In genomic region chr11:70201691-70202090, GRCm38 (mm10) we compare ENCODE assay signal across 8 mouse cellular contexts. TPM values are rescaled to one million over a fixed set of nuclear protein-coding genes. Genes with fewer than 3 reads are reported as not detected.
DNase-seq lines count a peak whose midpoint lies in the region; ATAC-seq and TF ChIP-seq lines count a peak whose summit lies in the region.

No protein-coding gene starts in this region.

- no peak overlapping the region for H3K27ac ChIP-seq in ES-Bruce4 (ENCODE audit: insufficient read depth, low read length)
- H3K27ac ChIP-seq in layer of hippocampus, adult 2 months, result no peak overlapping the region
- no peak overlapping the region for H3K27ac ChIP-seq in spleen, adult 2 months (ENCODE audit: insufficient read depth, low read length)

- peak; percentile 79 for TF ChIP-seq CTCF in ES-Bruce4 (IDR thresholded peaks at IDR 0.05; ENCODE audit: low read depth, low read length)
- TF ChIP-seq CTCF in layer of hippocampus, adult 2 months (conservative IDR thresholded peaks at IDR 0.05), result peak; percentile 96
- TF ChIP-seq CTCF in spleen, adult 2 months (IDR thresholded peaks at IDR 0.05; ENCODE audit: extremely low read depth, insufficient read depth, insufficient read length, insufficient replicate concordance), result peak; percentile 92

- H3K27me3 ChIP-seq in ES-Bruce4 (ENCODE audit: control insufficient read depth, insufficient read depth, low read length, poor library complexity, severe bottlenecking), result no peaks in the 10 kb centered on the region
- H3K27me3 ChIP-seq in spleen, adult 2 months (ENCODE audit: control insufficient read depth, insufficient read depth, low read length), result no peaks in the 10 kb centered on the region

- H3K4me3 ChIP-seq in ES-Bruce4 (ENCODE audit: low read depth, low read length), result no peak overlapping the region
- no peak overlapping the region for H3K4me3 ChIP-seq in layer of hippocampus, adult 2 months
- no peak overlapping the region for H3K4me3 ChIP-seq in spleen, adult 2 months (ENCODE audit: extremely low read depth, insufficient read depth, insufficient read length)

- 55% methylated on average over 5 of the region's 5 CpGs for WGBS in spleen, adult 2 months

- no peaks in the 10 kb centered on the region for H3K4me1 ChIP-seq in ES-Bruce4 (ENCODE audit: control insufficient read depth, insufficient read depth, low read length)
- no peaks in the 10 kb centered on the region for H3K4me1 ChIP-seq in spleen, adult 2 months (ENCODE audit: control insufficient read depth, insufficient read depth, insufficient read length)

- no peak for TF ChIP-seq POLR2A in ES-Bruce4 (IDR thresholded peaks at IDR 0.05; ENCODE audit: insufficient read depth, low read length)
- no peak for TF ChIP-seq POLR2A in spleen, adult 2 months (IDR thresholded peaks at IDR 0.05; ENCODE audit: low read depth, low read length)

- H3K36me3 ChIP-seq in ES-Bruce4 (ENCODE audit: control insufficient read depth, insufficient read depth, low read length, poor library complexity, severe bottlenecking), result no peaks in the 10 kb centered on the region
- no peaks in the 10 kb centered on the region for H3K36me3 ChIP-seq in spleen, adult 2 months (ENCODE audit: control insufficient read depth, insufficient read depth, low read length)

- no peak for ATAC-seq in activated CD4-positive, CD25-positive, alpha-beta regulatory T cell, adult 4 months

- peak; percentile 68 for DNase-seq in T-cell, adult 2 months (ENCODE audit: low spot score)
- DNase-seq in cerebellum, postnatal 14 days, result peak; percentile 93 to 96
- peak; percentile 67 to 85 for DNase-seq in gastrocnemius, postnatal 4 days (ENCODE audit: low spot score in 2 of 2)
- DNase-seq in layer of hippocampus, adult 2 months (ENCODE audit: low spot score in 2 of 2), result peak in 1 of 2 experiments; percentile 79
- peak; percentile 83 to 88 for DNase-seq in lung, postnatal 4 days
- peak; percentile 31 to 69 for DNase-seq in spleen, adult 2 months (ENCODE audit: low read depth in 1 of 2, low spot score in 2 of 2)

- H3K9me3 ChIP-seq in ES-Bruce4 (replicated peaks; ENCODE audit: control insufficient read depth, insufficient read depth, low read length, poor library complexity, severe bottlenecking), result no peaks in the 10 kb centered on the region

- TF ChIP-seq EP300 in ES-Bruce4 (IDR thresholded peaks at IDR 0.05; ENCODE audit: insufficient read depth, low read depth, low read length), result no peak

- H3K9ac ChIP-seq in ES-Bruce4 (ENCODE audit: low read depth, poor library complexity, severe bottlenecking), result no peak overlapping the region

RNA-seq across cellular contexts. Expression of gene Slc16a11, which starts 10.9 kb away (rescaled TPM):
- 2.0 and 3.5 TPM in 2 replicates for polyA plus RNA-seq in ES-Bruce4 (2011; ENCODE audit: insufficient read depth, insufficient read length, low read depth, missing spikeins)
- not detected for total RNA-seq in gastrocnemius, postnatal 4 days (2021)
- 10 to 100 TPM; 35.2 to 47.0 TPM for total RNA-seq in layer of hippocampus, adult 2 months (2021)
- polyA plus RNA-seq in spleen, adult 2 months (2012; rRNA removed), result 0.32 and 0.40 TPM in 2 replicates
- not detected for polyA plus RNA-seq in activated CD4-positive, CD25-positive, alpha-beta regulatory T cell, adult 4 months (2017; shearing (Covaris generic))

RNA-seq across cellular contexts. Expression of gene Slc16a13, which starts 19.2 kb away (rescaled TPM):
- polyA plus RNA-seq in ES-Bruce4 (2011; ENCODE audit: insufficient read depth, insufficient read length, low read depth, missing spikeins), result 8.9 and 11.2 TPM in 2 replicates
- total RNA-seq in gastrocnemius, postnatal 4 days (2021), result 1 to 10 TPM; 2.6 to 3.2 TPM
- 10 to 100 TPM in 1 of 2 experiments, 1 to 10 TPM in 1; 7.9 to 11.0 TPM for total RNA-seq in layer of hippocampus, adult 2 months (2021)
- polyA plus RNA-seq in spleen, adult 2 months (2012; rRNA removed), result 5.3 and 5.6 TPM in 2 replicates
- polyA plus RNA-seq in activated CD4-positive, CD25-positive, alpha-beta regulatory T cell, adult 4 months (2017; shearing (Covaris generic)), result 1 to 10 TPM; 2.6 to 4.1 TPM

RNA-seq across cellular contexts. Expression of gene Bcl6b, which starts 27.9 kb away (rescaled TPM):
- 4.1 TPM in 2 replicates for polyA plus RNA-seq in ES-Bruce4 (2011; ENCODE audit: insufficient read depth, insufficient read length, low read depth, missing spikeins)
- total RNA-seq in gastrocnemius, postnatal 4 days (2021), result 10 to 100 TPM; 20.2 to 22.2 TPM
- total RNA-seq in layer of hippocampus, adult 2 months (2021), result 1 to 10 TPM in 1 of 2 experiments, under 1 TPM in 1; 0.83 to 1.4 TPM
- 3.7 and 5.6 TPM in 2 replicates for polyA plus RNA-seq in spleen, adult 2 months (2012; rRNA removed)
- under 1 TPM; 0.23 to 0.36 TPM for polyA plus RNA-seq in activated CD4-positive, CD25-positive, alpha-beta regulatory T cell, adult 4 months (2017; shearing (Covaris generic))

RNA-seq across cellular contexts. Expression of gene 0610010K14Rik, which starts 36.0 kb away (rescaled TPM):
- 108 and 126 TPM in 2 replicates for polyA plus RNA-seq in ES-Bruce4 (2011; ENCODE audit: insufficient read depth, insufficient read length, low read depth, missing spikeins)
- total RNA-seq in gastrocnemius, postnatal 4 days (2021), result 10 to 100 TPM; 51.4 to 56.9 TPM
- 10 to 100 TPM; 43.8 to 48.7 TPM for total RNA-seq in layer of hippocampus, adult 2 months (2021)
- polyA plus RNA-seq in spleen, adult 2 months (2012; rRNA removed), result 60.0 and 85.5 TPM in 2 replicates
- polyA plus RNA-seq in activated CD4-positive, CD25-positive, alpha-beta regulatory T cell, adult 4 months (2017; shearing (Covaris generic)), result 100 to 1,000 TPM; 124 to 159 TPM

RNA-seq across cellular contexts. Expression of gene Gm21988, which starts 37.9 kb away (rescaled TPM):
- polyA plus RNA-seq in ES-Bruce4 (2011; ENCODE audit: insufficient read depth, insufficient read length, low read depth, missing spikeins), result 0.55 and 0.65 TPM in 2 replicates
- total RNA-seq in gastrocnemius, postnatal 4 days (2021), result 1 to 10 TPM; 2.5 to 4.1 TPM
- total RNA-seq in layer of hippocampus, adult 2 months (2021), result 1 to 10 TPM; 3.9 to 4.3 TPM
- polyA plus RNA-seq in spleen, adult 2 months (2012; rRNA removed), result 5.1 and 5.8 TPM in 2 replicates
- 1 to 10 TPM; 5.2 to 7.6 TPM for polyA plus RNA-seq in activated CD4-positive, CD25-positive, alpha-beta regulatory T cell, adult 4 months (2017; shearing (Covaris generic))
